Mouse (Mus musculus) erythroblast, embryonic 14.5 days (primary cell): ENCODE data around the gene Gpr149. TPM values are rescaled to one million over a fixed set of nuclear protein-coding genes. Genes with fewer than 3 reads are reported as not detected.

Experiments used
- H3K27me3 ChIP-seq: 2 replicates; pipeline ENCODE4 v1.6.1; 2012; ENCODE audit warnings: inconsistent platforms; ENCODE audit not compliant: control insufficient read depth
- H3K36me3 ChIP-seq: 2 replicates; pipeline ENCODE4 v1.6.1; 2012; ENCODE audit warnings: mild to moderate bottlenecking, inconsistent platforms; ENCODE audit not compliant: control insufficient read depth
- H3K4me1 ChIP-seq: 2 replicates; pipeline ENCODE4 v1.6.1; 2012; ENCODE audit warnings: inconsistent platforms; ENCODE audit not compliant: control insufficient read depth
- H3K4me3 ChIP-seq: replicated peaks from 2 replicates; pipeline ENCODE3; 2012; ENCODE audit warnings: moderate library complexity, mild to moderate bottlenecking, inconsistent platforms
- H3K9me3 ChIP-seq: 2 replicates; pipeline ENCODE4 v1.6.1; 2012; ENCODE audit warnings: low read length, inconsistent platforms, mixed read lengths; ENCODE audit not compliant: control insufficient read depth
- GATA1 ChIP-seq: IDR thresholded peaks from 2 replicates; pipeline ENCODE4 v1.6.1; 2012; ENCODE audit warnings: low read length, inconsistent platforms, mixed read lengths
- TAL1 ChIP-seq: IDR thresholded peaks from 3 replicates; pipeline ENCODE4 v1.6.1; 2012; ENCODE audit warnings: low read length, inconsistent platforms, mixed read lengths
- polyA plus RNA-seq: library from polyadenylated mRNA; stranded (reverse); fragments of >175 nt; gene quantifications from 2 replicates; pipeline ENCODE4 v1.2.3, GENCODE M21; 2012

The Gpr149 gene
- polyA plus RNA-seq, 1 experiment, result not detected

DNA sequence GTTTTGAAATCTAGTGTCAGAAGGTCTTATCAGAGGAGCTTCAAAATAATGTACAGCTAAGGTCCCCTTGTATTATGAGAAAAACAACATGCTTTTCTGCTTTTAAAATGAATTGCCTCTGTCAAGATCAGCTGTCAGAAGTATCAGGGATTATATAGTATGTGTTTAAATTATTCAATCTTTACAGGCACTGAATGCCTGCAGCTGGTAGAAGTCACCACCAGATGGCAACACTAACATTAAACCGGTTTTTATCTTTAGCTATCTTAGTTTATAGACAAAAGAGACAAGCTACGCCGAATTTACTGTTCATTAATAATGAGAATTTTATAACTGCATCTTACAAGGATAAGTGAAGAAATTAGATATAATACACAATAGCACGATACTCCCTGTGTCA lies 77.8 kb downstream of the Gpr149 start:
- H3K4me3 ChIP-seq, result no peak overlapping the region
- no peaks in the 10 kb centered on the region for H3K27me3 ChIP-seq
- H3K36me3 ChIP-seq, result no peaks in the 10 kb centered on the region
- H3K4me1 ChIP-seq, result no peaks in the 10 kb centered on the region
- no peak for TF ChIP-seq GATA1
- no peak for TF ChIP-seq TAL1
- no peaks in the 10 kb centered on the region for H3K9me3 ChIP-seq

DNA sequence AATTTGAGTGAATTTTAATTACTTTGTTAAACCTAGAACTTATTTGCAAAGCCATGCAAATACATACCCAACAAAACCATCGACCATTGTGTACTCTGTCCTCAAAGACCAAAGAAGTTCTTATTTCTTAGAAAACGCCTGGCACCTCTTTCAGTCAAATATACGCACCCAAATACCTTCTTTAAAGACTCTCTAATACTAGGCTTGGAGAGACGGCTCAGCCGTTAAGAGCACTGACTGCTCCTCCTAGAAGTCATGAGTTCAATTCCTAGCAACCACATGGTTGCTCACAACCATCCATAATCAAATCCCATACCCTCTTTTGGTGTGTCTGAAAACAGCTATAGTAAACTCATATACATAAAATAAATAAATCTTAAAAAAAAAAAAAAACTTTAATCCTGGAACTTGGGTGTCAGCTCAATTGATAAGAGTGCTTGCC lies 97.7 kb downstream of the Gpr149 start:
- peaks cover under 1% of the 10 kb centered on the region for H3K36me3 ChIP-seq
- H3K4me1 ChIP-seq, result peaks cover 21% of the 10 kb centered on the region
- H3K27me3 ChIP-seq, result peaks cover 2% of the 10 kb centered on the region
- no peaks in the 10 kb centered on the region for H3K9me3 ChIP-seq
- H3K4me3 ChIP-seq, result peak overlapping the region; percentile 90
- TF ChIP-seq GATA1 (no peak), TAL1 (no peak)

DNA sequence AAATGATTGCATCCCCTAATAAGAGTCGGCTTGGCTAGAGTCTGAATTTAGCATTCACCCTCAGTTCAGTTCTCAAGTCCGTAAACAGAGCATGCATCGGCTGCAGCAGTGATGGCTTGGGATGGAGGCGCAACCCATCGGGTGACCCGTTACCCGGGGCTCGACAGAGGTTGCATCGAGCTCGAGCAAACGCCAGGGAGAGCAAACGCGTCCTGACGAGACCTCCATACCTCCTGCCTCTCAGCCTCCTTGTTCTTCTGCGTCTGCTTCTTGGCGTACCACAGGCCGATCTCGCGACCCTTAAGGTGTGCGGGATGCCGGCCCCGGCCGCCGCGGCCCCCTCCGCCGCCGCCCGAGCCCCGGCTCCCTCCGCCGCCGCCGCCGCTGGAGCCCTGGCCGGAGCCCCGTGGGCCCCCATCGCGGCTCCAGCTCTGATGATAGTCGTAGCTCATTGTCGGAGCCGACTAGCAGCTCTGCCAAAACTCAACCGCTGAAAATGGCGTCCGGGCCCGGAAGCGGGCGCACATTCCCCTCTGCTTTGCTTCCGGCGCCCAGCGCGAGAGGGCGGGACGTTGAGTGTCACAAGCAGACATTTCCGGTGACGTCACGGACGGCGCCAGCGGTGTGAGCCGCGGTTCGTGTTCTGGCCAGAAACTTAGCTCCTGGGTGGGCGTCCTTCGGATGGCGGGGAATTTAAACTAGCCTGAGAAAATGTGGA lies 98.3 kb downstream of the Gpr149 start, which contains the start of gene Dhx36:
Dhx36 (minus strand) TSS at position 517 of the 718 bp plus-strand sequence.
- Histone ChIP-seq H3K4me3 (peak within 1 kb of the TSS; percentile 90), H3K4me1 (peaks cover 21% of the 10 kb centered on the region), H3K36me3 (peaks cover 5% of the 10 kb centered on the region), H3K9me3 (no peaks in the 10 kb centered on the region), H3K27me3 (peaks cover 2% of the 10 kb centered on the region)
- TF ChIP-seq TAL1, result no peak
- no peak for TF ChIP-seq GATA1

DNA sequence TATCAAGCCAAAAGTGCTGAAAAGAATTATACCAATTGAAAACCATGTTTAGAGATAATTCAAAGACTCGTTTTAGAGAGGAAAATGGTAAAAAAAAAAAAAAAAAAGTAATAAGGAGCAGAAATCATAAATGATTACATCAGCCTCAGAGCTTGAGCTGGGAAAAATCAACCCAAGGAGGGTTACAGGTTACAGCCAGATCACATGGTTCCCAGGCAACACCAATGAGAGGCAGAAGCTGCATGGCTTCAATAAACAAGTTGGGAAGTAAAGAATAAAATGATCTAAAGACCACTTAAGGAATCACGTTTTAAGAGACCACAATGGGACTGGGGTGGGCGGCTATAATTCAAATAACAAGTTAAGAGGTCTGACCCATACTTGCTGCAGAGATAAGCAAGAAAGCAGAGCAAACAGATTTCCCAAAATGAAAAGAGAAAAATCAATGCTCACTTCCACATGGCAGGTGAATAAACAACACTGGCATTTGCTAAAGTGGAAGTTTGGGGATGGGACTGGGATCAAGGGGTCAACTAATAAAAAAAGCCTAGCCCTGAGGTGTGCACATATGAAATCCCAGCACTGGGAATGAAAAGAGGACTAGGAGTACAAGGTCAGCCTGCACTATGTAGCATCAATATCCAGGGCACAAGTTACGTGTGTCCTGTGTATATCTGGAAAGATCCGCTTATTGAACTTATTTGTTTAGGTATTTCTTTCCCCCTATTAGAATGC lies 99.6 kb downstream of the Gpr149 start:
- Histone ChIP-seq H3K4me1 (peaks cover 21% of the 10 kb centered on the region), H3K4me3 (peak overlapping the region; percentile 90), H3K36me3 (peaks cover 18% of the 10 kb centered on the region), H3K9me3 (no peaks in the 10 kb centered on the region), H3K27me3 (peaks cover 2% of the 10 kb centered on the region)
- TF ChIP-seq GATA1, result no peak
- no peak for TF ChIP-seq TAL1

DNA sequence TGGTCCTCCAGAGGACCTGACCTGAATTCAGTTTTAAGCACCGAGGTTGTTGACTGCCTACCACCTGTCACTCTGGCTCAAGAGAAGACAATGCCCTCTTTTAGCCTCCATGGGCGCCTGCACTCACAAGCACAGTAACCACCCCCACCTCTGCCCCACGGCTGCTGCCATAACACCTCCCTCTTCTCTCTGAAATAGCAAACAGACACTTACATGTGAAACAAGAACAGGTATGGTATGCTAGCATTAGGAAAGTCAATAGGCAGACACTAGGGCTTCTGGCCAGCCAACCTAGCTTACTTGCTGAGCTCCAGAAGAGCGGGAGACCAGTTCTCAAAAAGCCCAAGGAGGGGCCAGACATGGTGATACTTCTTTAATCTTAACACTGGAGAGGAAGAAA lies 105.6 kb downstream of the Gpr149 start:
- H3K4me3 ChIP-seq, result no peak overlapping the region
- no peaks in the 10 kb centered on the region for H3K4me1 ChIP-seq
- no peaks in the 10 kb centered on the region for H3K9me3 ChIP-seq
- TF ChIP-seq TAL1 (no peak), GATA1 (no peak)
- no peaks in the 10 kb centered on the region for H3K27me3 ChIP-seq
- peaks cover 60% of the 10 kb centered on the region for H3K36me3 ChIP-seq

DNA sequence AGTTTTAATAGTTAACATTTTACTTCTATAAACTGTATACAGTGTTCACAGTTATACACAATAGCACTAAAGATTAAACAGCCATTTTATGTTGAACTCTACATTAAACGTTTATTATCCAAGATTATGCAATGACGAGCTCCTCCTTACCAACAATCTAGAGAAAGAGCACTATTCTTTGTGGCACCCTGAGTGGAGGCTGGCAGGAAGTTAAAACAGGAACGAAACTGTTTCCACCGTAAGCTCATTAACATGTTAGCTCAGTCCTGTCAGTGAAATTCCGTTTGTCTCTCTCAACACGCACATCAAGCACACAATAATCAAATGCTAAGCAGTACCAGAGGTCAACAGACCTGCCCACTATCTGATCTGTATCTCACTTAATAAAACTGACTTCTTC lies 112.4 kb downstream of the Gpr149 start:
- TF ChIP-seq TAL1 (no peak), GATA1 (no peak)

DNA sequence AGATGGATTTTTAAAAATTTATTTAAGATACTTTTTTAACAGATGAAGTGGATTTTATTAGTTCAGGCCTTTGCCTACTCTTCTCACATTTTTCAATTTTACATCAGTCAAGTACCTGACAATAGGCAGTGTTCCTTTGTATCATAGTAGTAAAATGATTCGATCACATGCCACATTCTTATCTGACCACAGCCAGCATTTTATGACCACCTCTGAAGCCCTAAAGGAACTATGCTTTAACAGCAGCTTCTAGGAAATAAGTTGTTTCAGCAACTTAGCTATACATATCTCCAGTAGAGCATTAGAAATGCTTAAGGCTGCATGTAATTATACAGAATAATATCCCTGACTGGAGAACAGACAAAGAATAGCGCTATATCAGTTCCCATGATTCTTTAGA lies 120.6 kb downstream of the Gpr149 start:
- TF ChIP-seq TAL1 (no peak), GATA1 (no peak)
- Histone ChIP-seq H3K9me3 (no peaks in the 10 kb centered on the region), H3K36me3 (peaks cover 64% of the 10 kb centered on the region), H3K4me3 (no peak overlapping the region), H3K4me1 (no peaks in the 10 kb centered on the region), H3K27me3 (no peaks in the 10 kb centered on the region)

More for the DNA sequence above, 112.4 kb downstream of the Gpr149 start:
- Histone ChIP-seq H3K27me3 (no peaks in the 10 kb centered on the region), H3K4me1 (no peaks in the 10 kb centered on the region), H3K9me3 (no peaks in the 10 kb centered on the region), H3K4me3 (no peak overlapping the region), H3K36me3 (peaks cover 81% of the 10 kb centered on the region)

Other genes with a start within 250 kb of the Gpr149 start
- 0.19 TPM in 2 replicates for gene Dhx36, start 98.1 kb downstream of the Gpr149 start, polyA plus RNA-seq